ENCODE assay signal across 12 mouse cellular contexts in the genomic region with DNA sequence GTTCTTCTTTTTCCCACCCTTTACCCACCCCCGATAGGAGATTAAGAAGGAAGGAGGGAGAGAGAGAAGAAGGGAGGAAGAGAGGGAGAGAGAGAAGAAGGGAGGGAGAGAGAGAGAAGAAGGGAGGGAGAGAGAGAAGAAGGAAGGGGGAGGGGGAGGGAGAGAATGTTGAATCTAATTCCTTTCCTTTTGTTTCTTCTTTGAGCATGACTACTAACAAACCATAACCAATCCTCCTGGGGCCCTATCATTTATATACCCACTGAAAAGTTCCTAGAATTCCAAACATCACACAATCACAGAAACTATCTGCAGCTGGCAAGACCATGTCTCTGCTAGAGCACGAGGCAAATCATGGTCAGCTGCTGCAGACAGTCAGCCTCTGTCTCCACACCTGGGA.
"Had no signal": no experiment of that assay in that cellular context is flagged by ENCODE, and none has a peak within 500 bp of the region (broad histone marks: within the 10 kb centered on the region; RNA-seq: fewer than 3 reads in every experiment).

No protein-coding gene starts in this region.

- H3K27me3 ChIP-seq: liver, embryonic 13.5 days had no signal

- ATAC-seq: lung, postnatal 0 days; midbrain, embryonic 16.5 days had no signal

- H3K9me3 ChIP-seq: liver, embryonic 13.5 days; midbrain, embryonic 12.5 days had no signal

- H3K4me3 ChIP-seq: left cerebral cortex, adult 2 months; liver, embryonic 13.5 days; midbrain, embryonic 12.5 days had no signal

- H3K4me1 ChIP-seq: liver, embryonic 13.5 days had no signal

- H3K4me2 ChIP-seq: liver, embryonic 13.5 days; lung, embryonic 14.5 days; midbrain, embryonic 12.5 days had no signal

- H3K27ac ChIP-seq: left cerebral cortex, adult 2 months; liver, embryonic 13.5 days; macrophage; midbrain, embryonic 12.5 days had no signal

- DNase-seq: kidney, postnatal 10 days; kidney, postnatal 36 days; layer of hippocampus, postnatal 36 days; liver, embryonic 13.5 days; lung, embryonic 14.5 days; thymus, adult 18-20 months; thymus, postnatal 36 days had no signal

- H3K9ac ChIP-seq: liver, embryonic 13.5 days; lung, embryonic 14.5 days; midbrain, embryonic 12.5 days had no signal

- H3K36me3 ChIP-seq: liver, embryonic 13.5 days; midbrain, embryonic 12.5 days had no signal
